Mouse (Mus musculus) monocyte, adult 5-6 weeks (primary cell): Measurements from ENCODE around the gene Pimreg. TPM values are rescaled to one million over a fixed set of nuclear protein-coding genes. Genes with fewer than 3 reads are reported as not detected.

ENCODE experiments used
- ATAC-seq: fragments of 153-309, 156-312 bp; replicated peaks from 2 replicates; pipeline ENCODE4 v1.8.0; 2017; ENCODE audit warnings: mild to moderate bottlenecking; ENCODE audit not compliant: low TSS enrichment, insufficient number of reproducible peaks, severe bottlenecking, poor library complexity, low FRiP score
- total RNA-seq: library from RNA; stranded (forward); fragments of 200-1000, 200-491, 200-594 nt; gene quantifications from 3 replicates; pipeline ENCODE4 v1.2.3, GENCODE M21; 2017

The Pimreg gene
- total RNA-seq, result not detected in 3 replicates

GRCm38 (mm10) chr11:72041768-72042607 is at the start of gene Pimreg:
Gene Pimreg, plus strand, starts transcription at chr11:72042032.
- ATAC-seq, result peak; percentile 60

- ATAC-seq, result no peak
Observed at GRCm38 (mm10) chr11:71992438-71992837, 49.4 kb upstream of the Pimreg start.

- ATAC-seq, result no peak
Observed at GRCm38 (mm10) chr11:71995968-71996511, 45.8 kb upstream of the Pimreg start.

GRCm38 (mm10) chr11:71996805-71997204 is 45.0 kb upstream of the Pimreg start:
- ATAC-seq, result no peak

GRCm38 (mm10) chr11:72000194-72000593 is 41.6 kb upstream of the Pimreg start:
- no peak for ATAC-seq

- no peak for ATAC-seq
Observed at GRCm38 (mm10) chr11:72002138-72002853, 39.5 kb upstream of the Pimreg start.

GRCm38 (mm10) chr11:72003171-72003570 is 38.7 kb upstream of the Pimreg start:
- no peak for ATAC-seq

GRCm38 (mm10) chr11:72005547-72005946 is 36.3 kb upstream of the Pimreg start:
- ATAC-seq, result no peak

GRCm38 (mm10) chr11:72010367-72010766 is 31.5 kb upstream of the Pimreg start:
- ATAC-seq, result no peak

GRCm38 (mm10) chr11:72010940-72011722 is 30.7 kb upstream of the Pimreg start:
- no peak for ATAC-seq

GRCm38 (mm10) chr11:72011955-72012354 is 29.9 kb upstream of the Pimreg start:
- ATAC-seq, result no peak

GRCm38 (mm10) chr11:72014674-72015073 is 27.2 kb upstream of the Pimreg start:
- ATAC-seq, result no peak

GRCm38 (mm10) chr11:72016518-72017252 is 25.1 kb upstream of the Pimreg start:
- no peak for ATAC-seq

GRCm38 (mm10) chr11:72017253-72017601 is 24.6 kb upstream of the Pimreg start:
- no peak for ATAC-seq

- ATAC-seq, result no peak
Observed at GRCm38 (mm10) chr11:72021015-72021414, 20.8 kb upstream of the Pimreg start.

- no peak for ATAC-seq
Observed at GRCm38 (mm10) chr11:72022827-72023226, 19.0 kb upstream of the Pimreg start.

GRCm38 (mm10) chr11:72023581-72023980 is 18.3 kb upstream of the Pimreg start:
- ATAC-seq, result no peak

- ATAC-seq, result peak; percentile 82
Observed at GRCm38 (mm10) chr11:72024193-72024781, 17.5 kb upstream of the Pimreg start.
